Mouse (Mus musculus) ES-E14 (cell line): Measurements from ENCODE around the gene 1700007K13Rik. TPM values are rescaled to one million over a fixed set of nuclear protein-coding genes. Genes with fewer than 3 reads are reported as not detected.
A peak's percentile ranks its signal among the peaks of the same experiment; 100 is the strongest.

ENCODE experiments used
- DNase-seq: peaks from one replicate; pipeline ENCODE4 v3.0.0-alpha.2; 2013; ENCODE audit warnings: low read depth, low spot score
- H3K27ac ChIP-seq: 2 replicates; pipeline ENCODE4 v1.5.1; 2012; ENCODE audit warnings: low read depth, mild to moderate bottlenecking, low read length, moderate library complexity, mixed read lengths; ENCODE audit not compliant: poor library complexity, insufficient read depth, severe bottlenecking
- H3K36me3 ChIP-seq: 2 replicates; pipeline ENCODE4 v1.6.1; 2012; ENCODE audit warnings: mild to moderate bottlenecking, low read length, moderate library complexity, mixed read lengths; ENCODE audit not compliant: control insufficient read depth, poor library complexity, insufficient read depth, severe bottlenecking
- H3K4me1 ChIP-seq, 2 experiments: fragments of 150-350 bp in 1 of 2; sonication (generic) in 1 of 2; 2 replicates each; pipeline ENCODE4 v1.6.1; 2012; ENCODE audit warnings: low read length in 2 of 2, mild to moderate bottlenecking in 1 of 2, mixed read lengths in 1 of 2; ENCODE audit not compliant: control insufficient read depth in 2 of 2, insufficient read depth in 2 of 2, poor library complexity in 1 of 2
- H3K4me3 ChIP-seq, 2 experiments: fragments of 150-350 bp in 1 of 2; sonication (generic) in 1 of 2; 2 replicates each; pipeline ENCODE4 v1.5.1; 2012; ENCODE audit warnings: low read length in 2 of 2, low read depth in 1 of 2, mild to moderate bottlenecking in 1 of 2, mixed read lengths in 1 of 2; ENCODE audit not compliant: insufficient read depth in 1 of 2, poor library complexity in 1 of 2, severe bottlenecking in 1 of 2
- H3K9ac ChIP-seq: 2 replicates; pipeline ENCODE4 v1.6.1; 2012; ENCODE audit warnings: low read depth, mild to moderate bottlenecking, low read length, mixed read lengths; ENCODE audit not compliant: poor library complexity, insufficient read depth, severe bottlenecking
- H3K9me3 ChIP-seq: fragments of 150-350 bp; sonication (generic); 2 replicates; pipeline ENCODE4 v1.6.1; 2012; ENCODE audit warnings: low read depth, mild to moderate bottlenecking, low read length; ENCODE audit not compliant: control insufficient read depth, insufficient read depth
- CHD2 ChIP-seq: IDR thresholded peaks from 2 replicates; pipeline ENCODE4 v1.6.1; 2014; ENCODE audit warnings: mild to moderate bottlenecking, low read depth, low read length, inconsistent platforms
- HCFC1 ChIP-seq: IDR thresholded peaks from 2 replicates; pipeline ENCODE4 v1.6.1; 2012; ENCODE audit warnings: low read length, inconsistent platforms, borderline replicate concordance; ENCODE audit not compliant: insufficient read depth
- MAFK ChIP-seq: IDR thresholded peaks from 2 replicates; pipeline ENCODE4 v1.6.1; 2014; ENCODE audit warnings: mild to moderate bottlenecking, low read depth, low read length, inconsistent platforms; ENCODE audit not compliant: insufficient read depth
- ZC3H11A ChIP-seq: IDR thresholded peaks from 2 replicates; pipeline ENCODE4 v1.6.1; 2012; ENCODE audit warnings: low read depth, mild to moderate bottlenecking, inconsistent platforms, low read length, borderline replicate concordance
- ZNF384 ChIP-seq: IDR thresholded peaks from 2 replicates; pipeline ENCODE4 v1.6.1; 2012; ENCODE audit warnings: low read depth, low read length, inconsistent platforms
- in situ Hi-C, 2 experiments: fragments of 600-800 bp; cut with MboI; formaldehyde crosslinking; loops; one replicate each; pipeline ENCODE4 v1.15.1; 2025; ENCODE audit warnings: low sequenced_read_pairs in 2 of 2, inconsistent platforms in 1 of 2; ENCODE audit not compliant: unreplicated experiment in 2 of 2
- total RNA-seq: library from RNA; depleted of rRNA; stranded (reverse); fragments of 300-350 nt; gene quantifications from 2 replicates; pipeline ENCODE4 v1.2.3, GENCODE M21; 2012

1700007K13Rik gene
- total RNA-seq, 1 experiment, result 12.9 TPM

DNA sequence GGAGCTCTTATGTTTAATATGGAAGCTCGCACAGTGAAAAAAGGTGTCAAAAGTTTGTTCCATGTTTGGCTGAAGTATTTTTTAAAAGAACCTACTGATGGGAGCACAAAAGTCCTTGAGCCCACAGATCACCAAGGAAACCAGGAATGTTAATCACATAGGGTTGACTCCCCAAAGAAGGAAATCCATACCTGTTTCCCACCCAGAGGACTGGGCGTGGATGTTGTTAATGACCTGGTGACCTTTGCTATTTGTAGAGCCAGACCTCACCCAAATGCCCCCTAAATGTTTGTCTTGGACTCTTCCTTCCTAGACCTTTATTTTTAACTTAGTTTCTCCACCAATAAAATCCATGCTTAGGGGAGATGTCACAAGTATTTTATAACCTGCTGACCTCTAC, 4.5 kb upstream of the 1700007K13Rik start:
- no peak overlapping the region for H3K4me3 ChIP-seq
- peaks cover 1 to 13% of the 10 kb centered on the region in 2 experiments; a peak in 3 of 4 replicates for H3K4me1 ChIP-seq
- no peaks in the 10 kb centered on the region for H3K9me3 ChIP-seq
- DNase-seq, result no peak
- no peak overlapping the region for H3K9ac ChIP-seq
- H3K27ac ChIP-seq, result no peak overlapping the region; the same call in 1 of the 2 replicates
- peaks cover 17% of the 10 kb centered on the region for H3K36me3 ChIP-seq
- TF ChIP-seq MAFK (no peak), ZNF384 (no peak), CHD2 (no peak), HCFC1 (no peak), ZC3H11A (no peak)
- in situ Hi-C loops, result no loop called here

DNA sequence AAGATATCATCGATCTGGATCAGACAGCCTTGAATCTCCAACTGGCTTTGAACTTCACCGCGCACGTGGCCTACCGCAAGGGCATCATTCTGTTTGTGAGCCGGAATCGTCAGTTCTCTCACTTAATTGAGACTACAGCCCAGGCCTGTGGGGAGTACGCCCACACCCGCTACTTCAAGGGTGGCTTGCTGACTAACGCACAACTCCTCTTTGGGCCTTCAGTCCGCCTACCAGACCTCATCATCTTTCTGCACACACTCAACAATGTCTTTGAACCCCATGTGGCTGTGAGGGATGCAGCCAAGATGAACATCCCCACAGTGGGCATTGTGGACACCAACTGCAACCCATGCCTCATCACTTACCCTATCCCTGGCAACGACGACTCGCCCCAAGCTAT, 3.3 kb upstream of the 1700007K13Rik start:
- Histone ChIP-seq H3K9ac (peak overlapping the region; percentile 10; the same call in 1 of the 2 replicates), H3K27ac (no peak overlapping the region), H3K4me1 (peaks cover 2 to 17% of the 10 kb centered on the region in 2 experiments; a peak in 3 of 4 replicates), H3K36me3 (peaks cover 17% of the 10 kb centered on the region), H3K9me3 (no peaks in the 10 kb centered on the region), H3K4me3 (peak overlapping the region in 1 of 2 experiments; percentile 94; a peak in 2 of 4 replicates)
- TF ChIP-seq MAFK, result no peak
- TF ChIP-seq CHD2, result no peak
- TF ChIP-seq HCFC1, result no peak
- TF ChIP-seq ZNF384, result no peak
- TF ChIP-seq ZC3H11A, result no peak
- in situ Hi-C loops, result no loop called here
- DNase-seq, result no peak

DNA sequence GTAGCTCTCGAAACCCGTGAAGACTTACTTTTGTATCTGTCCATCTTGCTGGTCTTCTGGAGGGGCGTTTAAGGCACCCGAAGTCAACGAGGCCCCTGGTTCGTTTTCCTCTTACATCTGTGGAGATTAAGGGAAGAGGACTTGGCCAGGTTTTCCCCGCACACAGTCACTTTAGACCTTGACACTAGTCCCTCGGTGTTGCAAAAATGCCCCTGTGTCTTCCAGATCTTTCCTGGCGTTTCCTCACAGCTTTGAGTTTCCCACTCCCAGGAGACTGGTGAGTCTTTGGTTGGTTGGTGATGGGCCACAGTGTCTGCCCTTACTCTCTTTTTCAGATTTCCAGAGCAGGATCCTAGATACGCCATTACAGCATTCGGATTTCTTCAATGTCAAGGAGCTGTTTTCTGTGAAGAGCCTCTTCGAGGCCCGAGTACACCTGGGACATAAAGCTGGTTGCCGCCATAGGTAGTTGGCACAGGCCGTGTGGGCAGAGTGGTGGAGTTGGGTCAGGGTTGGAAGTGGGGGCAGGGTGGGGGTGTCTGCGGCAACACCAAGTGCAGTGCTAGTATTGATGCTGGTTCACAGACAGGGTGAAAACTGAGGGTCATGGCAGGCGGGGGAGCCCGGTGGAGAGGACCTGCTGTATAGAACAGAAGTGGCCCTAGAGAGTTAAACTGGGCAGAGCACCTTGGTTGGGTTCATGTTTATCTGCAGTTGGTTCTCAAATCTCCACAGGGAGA, 2.5 kb upstream of the 1700007K13Rik start:
- no peak for DNase-seq
- no peaks in the 10 kb centered on the region for H3K9me3 ChIP-seq
- in situ Hi-C loops, result no loop called here
- 0 out of 2 replicates have a peak overlapping the region, but pooled peaks have one; percentile 42 for H3K27ac ChIP-seq
- TF ChIP-seq MAFK, result no peak
- TF ChIP-seq CHD2, result no peak
- TF ChIP-seq ZC3H11A, result no peak
- no peak for TF ChIP-seq ZNF384
- TF ChIP-seq HCFC1, result no peak
- H3K4me3 ChIP-seq, result peak overlapping the region; percentile 94
- H3K4me1 ChIP-seq, result peaks cover 4 to 17% of the 10 kb centered on the region in 2 experiments; a peak in 3 of 4 replicates
- peak overlapping the region; percentile 96 for H3K9ac ChIP-seq
- H3K36me3 ChIP-seq, result peaks cover 17% of the 10 kb centered on the region

DNA sequence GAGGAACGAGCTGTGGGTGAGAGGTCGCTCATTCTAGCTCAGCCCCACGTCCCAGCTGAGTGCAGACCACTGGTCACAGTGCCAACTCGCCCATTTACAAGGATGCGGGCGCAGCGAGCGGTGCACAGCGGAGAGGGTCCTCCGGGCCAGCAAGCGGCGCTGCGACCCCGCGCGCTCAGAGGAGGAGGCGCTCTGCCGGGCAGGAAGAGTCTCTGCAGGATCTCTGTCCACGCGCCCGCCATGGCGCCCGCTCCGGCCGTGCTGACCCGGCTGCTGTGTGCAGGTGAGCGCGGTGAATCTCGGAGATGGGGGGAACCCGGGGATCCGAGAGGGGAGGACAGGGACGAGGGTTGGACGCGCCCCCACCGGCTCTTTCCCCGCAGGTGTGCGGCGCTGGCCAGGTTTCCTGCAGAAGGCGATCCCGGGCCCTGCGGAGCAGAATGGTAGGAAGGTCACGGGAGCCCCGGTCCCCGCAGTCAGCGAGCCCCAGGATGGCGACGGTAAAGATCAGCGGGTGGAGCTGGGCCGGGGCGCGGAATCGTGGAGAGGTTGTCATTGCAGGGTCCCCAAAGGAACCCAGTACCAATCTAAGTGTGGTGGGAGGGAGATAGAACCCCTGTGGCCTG, 1.8 kb upstream of the 1700007K13Rik start, which contains the start of gene Mrps2:
TSS of gene Mrps2 (plus strand) at position 207 of the 626 bp plus-strand sequence.
- Histone ChIP-seq H3K9me3 (no peaks in the 10 kb centered on the region), H3K4me1 (peaks cover 4 to 17% of the 10 kb centered on the region in 2 experiments; a peak in 3 of 4 replicates), H3K4me3 (peak within 1 kb of the TSS; percentile 94), H3K9ac (peak within 1 kb of the TSS; percentile 96), H3K27ac (0 out of 2 replicates have a peak within 1 kb of the TSS, but pooled peaks have one; percentile 42), H3K36me3 (peaks cover 17% of the 10 kb centered on the region)
- DNase-seq, result peak; percentile 74
- TF ChIP-seq HCFC1 (peak; percentile 68; the same call in 1 of the 2 replicates), ZC3H11A (no peak)
- in situ Hi-C loops, result no loop called here
